Mouse (Mus musculus): ENCODE results near the gene Gm10160.

Gene Gm10160

GRCm38 (mm10) chr7:81827806-81828667 lies 27.6 kb downstream of the Gm10160 start:
- DNase-seq (ENCODE audit: low read depth, low spot score) = peak; percentile 45

GRCm38 (mm10) chr7:81825381-81825780 lies 30.2 kb downstream of the Gm10160 start:
- no peak for DNase-seq (ENCODE audit: low read depth, low spot score)

GRCm38 (mm10) chr7:81824906-81825305 lies 30.7 kb downstream of the Gm10160 start:
- DNase-seq (ENCODE audit: low read depth, low spot score) = no peak

- DNase-seq (ENCODE audit: low read depth, low spot score) = no peak
Measured at GRCm38 (mm10) chr7:81806067-81806466, 49.5 kb downstream of the Gm10160 start.

All from CD4-positive helper T cell, adult 2 months (primary cell).